8 mouse cellular contexts compared by ENCODE assay signal in the genomic region with DNA sequence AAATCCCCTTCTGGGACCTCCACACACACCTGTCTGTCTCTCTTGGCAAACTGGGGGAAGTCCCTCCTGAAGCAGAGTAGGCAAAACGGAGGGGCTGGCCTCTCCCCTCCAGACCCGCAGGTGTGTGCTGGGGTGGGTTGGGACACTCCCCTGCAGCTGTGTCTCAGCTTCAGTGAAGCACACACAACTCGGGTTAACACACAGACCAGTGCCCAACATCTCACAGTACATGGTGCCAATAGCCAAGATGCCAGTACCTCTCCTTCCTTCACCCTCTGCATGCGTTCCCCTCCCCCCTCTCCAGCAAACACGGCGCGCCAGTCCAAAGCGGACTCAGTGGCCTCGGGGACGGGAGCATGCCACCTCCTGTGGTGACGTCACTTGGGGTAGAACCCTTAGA. TPM values are rescaled to one million over a fixed set of nuclear protein-coding genes. Genes with fewer than 3 reads are reported as not detected.
DNase-seq lines count a peak whose midpoint lies in the region; ATAC-seq lines count a peak whose summit lies in the region.

A gene (plus strand): TSS at position 268 of the 400 bp plus-strand sequence.

- H3K27me3 ChIP-seq in hindbrain, embryonic 11.5 days (ENCODE audit: control insufficient read depth, insufficient read depth, low read length), result peaks cover 94% of the 10 kb centered on the region
- H3K27me3 ChIP-seq in liver, embryonic 12.5 days (replicated peaks), result peaks cover 100% of the 10 kb centered on the region

- 0% methylated on average over 10 of the region's 11 CpGs for WGBS in hindbrain, embryonic 11.5 days
- 7% methylated on average over 11 of the region's 11 CpGs for WGBS in liver, embryonic 12.5 days (ENCODE audit: insufficient replicate concordance)

- intact Hi-C loops in heart, postnatal 36 days (cut with DNase I), result no loop called here

- peaks cover 7% of the 10 kb centered on the region for H3K4me1 ChIP-seq in hindbrain, embryonic 11.5 days (replicated peaks; ENCODE audit: control insufficient read depth, insufficient read depth, low read length)
- 0 out of 2 replicates have a peak, but pooled peaks cover 11% of the 10 kb centered on the region for H3K4me1 ChIP-seq in liver, embryonic 12.5 days

- no peak for ATAC-seq in hindbrain, embryonic 11.5 days (ENCODE audit: low FRiP score)
- ATAC-seq in liver, embryonic 12.5 days, result no peak
- no peak for ATAC-seq in erythroid progenitor cell, adult 5-6 weeks (replicated peaks; ENCODE audit: low FRiP score, poor library complexity, severe bottlenecking)

- H3K27ac ChIP-seq in hindbrain, embryonic 11.5 days (ENCODE audit: low read depth, low read length), result no peak within 1 kb of the TSS
- H3K27ac ChIP-seq in liver, embryonic 12.5 days, result no peak within 1 kb of the TSS

- H3K36me3 ChIP-seq in hindbrain, embryonic 11.5 days (ENCODE audit: control insufficient read depth, insufficient read depth, low read length), result no peaks in the 10 kb centered on the region
- no peaks in the 10 kb centered on the region for H3K36me3 ChIP-seq in liver, embryonic 12.5 days

- H3K4me3 ChIP-seq in hindbrain, embryonic 11.5 days (ENCODE audit: low read depth, low read length), result peak within 1 kb of the TSS; percentile 18
- peak within 1 kb of the TSS; percentile 13; the same call in 1 of the 2 replicates for H3K4me3 ChIP-seq in liver, embryonic 12.5 days

- no peaks in the 10 kb centered on the region for H3K9me3 ChIP-seq in hindbrain, embryonic 11.5 days (ENCODE audit: control insufficient read depth, low read length)
- no peaks in the 10 kb centered on the region for H3K9me3 ChIP-seq in liver, embryonic 12.5 days (replicated peaks)

- peak within 1 kb of the TSS; percentile 4; the same call in 1 of the 2 replicates for H3K9ac ChIP-seq in hindbrain, embryonic 11.5 days (ENCODE audit: low read depth, low read length)
- no peak within 1 kb of the TSS for H3K9ac ChIP-seq in liver, embryonic 12.5 days

- H3K4me2 ChIP-seq in hindbrain, embryonic 11.5 days (replicated peaks; ENCODE audit: low read depth, low read length), result peak within 1 kb of the TSS; percentile 29
- H3K4me2 ChIP-seq in liver, embryonic 12.5 days, result peak within 1 kb of the TSS; percentile 11; the same call in 1 of the 2 replicates

- peak; percentile 88 for DNase-seq in heart, adult 11 months
- DNase-seq in heart, postnatal 36 days, result no peak
- DNase-seq in A20 (ENCODE audit: low read depth, low spot score), result peak; percentile 95
- no peak for DNase-seq in hindbrain, embryonic 11.5 days (ENCODE audit: low spot score)
- DNase-seq in right cerebral cortex, postnatal 36 days (ENCODE audit: low spot score in 2 of 2), result no peak
- DNase-seq in ovary, postnatal 14 days (ENCODE audit: low spot score), result no peak

RNA-seq across cellular contexts. Expression of the gene that starts here (rescaled TPM):
- not detected for total RNA-seq in heart, postnatal 36 days (2021)
- polyA plus RNA-seq in hindbrain, embryonic 11.5 days (2014; fragmentation: Nextera tagmentation; extraction: Ambion mirVana), result 1.6 and 2.0 TPM in 2 replicates
- polyA plus RNA-seq in liver, embryonic 12.5 days (2016; fragmentation: Nextera tagmentation; extraction: Ambion mirVana), result not detected in 2 replicates
- not detected in 2 replicates for total RNA-seq in erythroid progenitor cell, adult 5-6 weeks (2015; ENCODE audit: low replicate concordance)
- not detected in 2 replicates for total RNA-seq in erythroid progenitor cell, adult 5-6 weeks (2017; ENCODE audit: low replicate concordance)

Comparison
In these comparisons a context has a peak if more than half of its experiments do, and no peak if none do; other contexts are left out.
1. DNase-seq: peak in heart, adult 11 months (single experiment) and A20 (single experiment); none in heart, postnatal 36 days (0 of 2), hindbrain, embryonic 11.5 days (single experiment), right cerebral cortex, postnatal 36 days (0 of 2) and ovary, postnatal 14 days (single experiment).